Mouse (Mus musculus): ENCODE measurements around the gene Prcp.

Gene Prcp

DNA sequence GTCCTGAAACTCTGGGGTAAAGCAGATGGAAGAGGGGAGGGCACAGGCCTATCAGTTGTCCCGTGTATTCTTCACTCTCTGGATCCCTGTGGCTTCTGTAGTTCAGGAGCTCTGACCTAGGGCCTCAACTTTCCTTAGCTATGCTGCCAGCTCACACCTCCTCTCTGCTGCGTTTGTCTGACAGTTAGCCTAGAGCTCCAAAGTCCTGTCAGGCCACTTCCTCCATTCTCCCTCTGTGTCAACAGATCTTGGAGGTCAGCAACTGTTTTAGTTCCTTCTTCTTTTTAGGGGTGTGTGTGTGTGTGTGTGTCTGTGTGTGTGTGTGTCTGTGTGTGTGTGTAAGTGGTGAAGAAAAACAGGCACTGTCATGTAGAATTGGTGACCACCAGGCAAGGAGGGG is 106.5 kb downstream of the Prcp start:
- DNase-seq (ENCODE audit: low spot score), result no peak

DNA sequence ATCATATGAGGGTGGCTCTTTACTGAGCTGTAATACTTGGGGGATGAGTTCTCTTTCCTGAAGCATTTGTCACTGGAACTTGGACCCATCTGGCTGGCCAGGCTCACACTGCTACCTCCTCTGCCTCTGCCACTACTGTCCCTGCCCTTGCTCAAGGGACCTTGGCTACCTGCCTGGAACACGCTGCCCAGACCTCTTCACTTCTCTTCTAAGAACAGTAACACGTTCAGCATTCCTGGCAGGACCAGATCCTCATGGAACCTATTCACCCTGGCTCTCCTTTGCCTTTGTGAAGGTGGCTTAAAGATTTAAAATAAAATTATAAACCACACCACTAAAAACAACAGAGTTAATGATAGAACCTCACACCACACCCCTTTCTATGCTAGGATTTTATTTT is 107.6 kb downstream of the Prcp start:
- DNase-seq (ENCODE audit: low spot score), result no peak
